Mouse (Mus musculus) bone marrow macrophage, adult 2 months (primary cell): ENCODE results near the gene Bcas1. TPM values are rescaled to one million over a fixed set of nuclear protein-coding genes. Genes with fewer than 3 reads are reported as not detected.
"Not testable (repeated sequence)": the region's sequence is repeated elsewhere in the genome, so short reads cannot be mapped to it uniquely, and the experiment has no call there.

ENCODE experiments used
- H3K27ac ChIP-seq: 2 replicates; pipeline ENCODE4 v1.5.1; 2012; ENCODE audit warnings: low read depth, low read length; ENCODE audit not compliant: insufficient read depth
- H3K4me1 ChIP-seq: 2 replicates; pipeline ENCODE4 v1.6.1; 2012; ENCODE audit warnings: low read length; ENCODE audit not compliant: control insufficient read depth, insufficient read depth
- H3K4me3 ChIP-seq: 2 replicates; pipeline ENCODE4 v1.5.1; 2012; ENCODE audit warnings: mild to moderate bottlenecking, low read length, moderate library complexity; ENCODE audit not compliant: insufficient read depth
- CTCF ChIP-seq: IDR thresholded peaks from 2 replicates; pipeline ENCODE4 v1.5.1; 2012; ENCODE audit warnings: low read depth, mild to moderate bottlenecking, low read length, moderate library complexity
- POLR2A ChIP-seq: IDR thresholded peaks from 2 replicates; pipeline ENCODE4 v1.6.1; 2012; ENCODE audit warnings: mild to moderate bottlenecking, low read depth, low read length, borderline replicate concordance
- polyA plus RNA-seq: library from polyadenylated mRNA; stranded (reverse); fragments of >200 nt; gene quantifications from 2 replicates; pipeline ENCODE4 v1.2.4, GENCODE M21; 2012; ENCODE audit not compliant: missing spikeins, insufficient read depth, insufficient read length

Bcas1 gene
- polyA plus RNA-seq, 1 experiment, result not detected

DNA sequence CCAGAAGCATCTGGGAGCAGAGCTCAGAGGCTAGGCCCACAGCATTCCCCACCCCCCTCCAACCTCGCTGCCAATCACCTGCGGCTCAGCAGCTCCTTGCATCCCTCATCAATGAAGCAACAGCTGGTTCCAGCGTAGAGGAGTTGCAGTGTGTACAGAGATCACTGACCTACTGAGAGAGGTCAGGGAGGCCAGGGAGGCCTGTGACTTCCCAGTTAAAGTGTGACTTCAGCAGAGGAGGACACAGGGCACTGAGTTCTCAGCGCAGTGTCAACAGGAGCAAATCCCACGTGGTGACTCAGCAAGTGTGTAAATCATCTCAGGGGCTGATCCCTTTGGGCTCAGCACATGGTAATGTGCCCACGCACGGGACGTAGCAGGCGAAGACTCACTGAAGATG, 32.2 kb upstream of the Bcas1 start:
- Histone ChIP-seq H3K4me1 (no peaks in the 10 kb centered on the region), H3K4me3 (no peak overlapping the region), H3K27ac (no peak overlapping the region)
- TF ChIP-seq POLR2A (no peak), CTCF (no peak)

DNA sequence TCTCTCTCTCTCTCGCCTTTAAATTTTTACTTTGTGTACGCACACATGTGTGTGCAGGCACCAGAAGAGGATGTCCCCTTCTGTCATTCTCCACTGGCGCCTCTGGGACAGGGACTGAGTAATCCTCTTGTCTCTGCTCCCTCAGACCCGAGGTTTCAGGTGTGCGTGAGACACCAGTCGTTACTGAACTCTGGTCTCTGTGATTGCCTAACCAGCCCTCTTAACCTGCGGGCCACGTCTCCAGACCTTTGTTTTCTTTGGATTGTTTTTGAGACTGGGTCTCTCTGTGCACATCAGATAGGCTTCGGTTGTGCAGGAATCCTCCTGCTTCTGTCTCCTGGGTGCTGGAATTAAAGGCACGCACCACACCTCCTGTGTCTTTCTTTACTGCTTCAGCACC, 31.5 kb upstream of the Bcas1 start:
- TF ChIP-seq CTCF (no peak), POLR2A (no peak)
- H3K4me1 ChIP-seq, result no peaks in the 10 kb centered on the region
- H3K27ac ChIP-seq, result no peak overlapping the region
- H3K4me3 ChIP-seq, result no peak overlapping the region

DNA sequence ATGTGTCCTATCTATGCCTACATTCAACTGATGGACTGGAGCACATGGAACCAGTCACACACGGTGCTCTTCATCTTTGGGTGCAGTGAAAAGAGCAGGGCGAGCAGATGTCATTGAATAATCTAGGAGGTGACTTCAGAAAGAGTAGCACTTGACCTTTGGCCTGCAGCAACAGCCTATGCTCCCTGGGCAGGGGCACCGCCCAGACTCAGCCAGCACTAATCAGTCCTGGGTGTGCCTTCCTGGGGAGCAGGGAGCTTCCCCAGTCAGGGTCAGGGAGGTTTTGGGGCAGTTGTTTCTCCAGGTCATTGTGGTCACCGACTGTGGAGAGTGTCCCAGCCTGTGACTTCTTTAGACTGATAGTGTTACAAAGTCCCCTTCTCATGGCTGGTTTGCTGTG, 26.2 kb upstream of the Bcas1 start:
- H3K27ac ChIP-seq, H3K4me1 ChIP-seq: not testable (repeated sequence)

DNA sequence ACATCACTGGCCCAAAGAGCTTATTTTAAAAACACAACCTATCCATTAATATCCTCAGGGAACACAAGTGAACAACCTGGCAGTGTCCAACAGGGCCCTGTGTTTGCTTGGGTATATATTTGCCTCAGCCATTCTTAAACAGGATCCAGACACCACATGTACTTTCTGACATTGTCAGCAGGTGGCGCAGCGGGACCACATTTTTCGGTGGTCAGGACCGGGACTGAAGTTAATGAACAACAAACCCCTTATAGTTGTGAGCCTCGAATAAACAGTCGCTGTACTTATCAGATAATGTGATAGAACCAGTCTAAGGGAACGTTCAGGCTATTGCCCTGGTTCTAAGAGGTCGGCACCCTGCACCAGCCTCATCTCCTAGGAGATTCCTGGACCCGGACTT, 23.3 kb upstream of the Bcas1 start:
- Histone ChIP-seq H3K4me1 (no peaks in the 10 kb centered on the region), H3K27ac (no peak overlapping the region), H3K4me3 (no peak overlapping the region)
- TF ChIP-seq POLR2A (no peak), CTCF (peak; percentile 63)

More for the DNA sequence above, 26.2 kb upstream of the Bcas1 start:
- not testable (repeated sequence) for H3K4me3 ChIP-seq

DNA sequence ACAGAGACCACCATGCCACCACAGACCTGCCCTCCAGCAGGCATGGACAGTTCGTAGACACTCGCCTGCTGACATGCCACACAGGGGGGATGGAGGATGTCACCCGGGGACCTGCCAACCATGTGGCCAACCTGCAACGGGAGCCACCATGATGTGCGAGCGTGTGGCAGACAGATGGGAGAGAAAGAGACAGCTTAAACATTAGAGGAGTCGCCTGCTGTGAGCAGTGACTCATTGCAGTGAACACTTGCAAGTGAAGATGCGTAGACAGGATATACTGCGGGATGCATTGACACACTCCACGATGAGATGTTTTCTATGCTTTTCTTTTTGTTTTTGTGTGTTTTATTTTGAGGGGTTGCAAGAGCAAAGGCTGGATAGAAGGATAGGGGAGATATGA, 20.0 kb upstream of the Bcas1 start:
- no peaks in the 10 kb centered on the region for H3K4me1 ChIP-seq
- no peak overlapping the region for H3K27ac ChIP-seq
- no peak for TF ChIP-seq POLR2A
- no peak for TF ChIP-seq CTCF
- no peak overlapping the region for H3K4me3 ChIP-seq

DNA sequence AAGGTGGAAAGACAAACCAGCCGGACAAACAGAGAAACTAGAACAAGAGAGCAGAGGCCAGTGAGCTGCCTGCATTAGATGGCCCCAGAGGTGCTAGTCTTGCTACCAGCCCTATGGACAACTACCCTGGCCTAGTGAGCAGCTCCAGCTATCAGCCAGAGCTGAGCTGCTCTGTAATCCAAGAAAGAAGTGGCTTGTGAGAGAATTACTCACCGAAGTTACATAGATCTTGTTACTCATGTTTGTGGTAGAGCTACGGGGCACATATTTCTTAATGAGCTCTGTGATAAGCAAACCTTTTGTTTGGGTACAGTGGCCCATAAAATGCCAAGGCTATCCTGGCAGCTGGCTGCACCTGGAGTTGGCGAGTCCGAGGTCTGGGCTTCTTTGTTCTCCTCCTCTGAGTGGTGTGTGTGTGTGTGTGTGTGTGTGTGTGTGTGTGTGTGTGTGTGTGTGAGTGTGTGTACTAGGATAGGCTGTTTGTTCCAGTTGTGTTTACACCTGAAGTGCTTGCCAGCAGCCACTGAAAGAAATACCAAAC, 19.3 kb upstream of the Bcas1 start:
- H3K4me3 ChIP-seq, result no peak overlapping the region
- TF ChIP-seq POLR2A (no peak), CTCF (no peak)
- no peak overlapping the region for H3K27ac ChIP-seq
- H3K4me1 ChIP-seq, result no peaks in the 10 kb centered on the region

GRCm38 (mm10) chr2:170445861-170446260, 18.2 kb upstream of the Bcas1 start:
- Histone ChIP-seq H3K4me3 (no peak overlapping the region), H3K4me1 (no peaks in the 10 kb centered on the region), H3K27ac (no peak overlapping the region)
- TF ChIP-seq POLR2A (no peak), CTCF (no peak)

DNA sequence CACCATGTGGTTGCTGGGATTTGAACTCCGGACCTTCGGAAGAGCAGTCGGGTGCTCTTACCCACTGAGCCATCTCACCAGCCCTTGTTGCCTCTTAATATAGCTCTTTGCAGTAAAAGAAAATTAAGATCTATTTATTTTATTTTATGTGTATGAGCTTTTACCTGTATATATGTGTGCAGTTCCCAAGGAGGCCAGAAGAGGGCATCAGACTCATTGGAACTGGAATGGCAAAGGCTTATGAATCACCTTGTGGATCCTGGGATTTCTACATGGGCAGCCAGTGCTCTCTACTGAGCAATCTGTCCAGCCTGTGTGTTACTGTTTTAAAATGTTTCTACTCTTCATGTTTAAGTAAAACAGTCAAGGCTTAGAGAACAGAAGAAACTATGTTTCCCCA, 14.9 kb upstream of the Bcas1 start:
- no peak overlapping the region for H3K27ac ChIP-seq
- TF ChIP-seq POLR2A, result no peak
- TF ChIP-seq CTCF, result no peak
- H3K4me3 ChIP-seq, result no peak overlapping the region
- H3K4me1 ChIP-seq, result no peaks in the 10 kb centered on the region

DNA sequence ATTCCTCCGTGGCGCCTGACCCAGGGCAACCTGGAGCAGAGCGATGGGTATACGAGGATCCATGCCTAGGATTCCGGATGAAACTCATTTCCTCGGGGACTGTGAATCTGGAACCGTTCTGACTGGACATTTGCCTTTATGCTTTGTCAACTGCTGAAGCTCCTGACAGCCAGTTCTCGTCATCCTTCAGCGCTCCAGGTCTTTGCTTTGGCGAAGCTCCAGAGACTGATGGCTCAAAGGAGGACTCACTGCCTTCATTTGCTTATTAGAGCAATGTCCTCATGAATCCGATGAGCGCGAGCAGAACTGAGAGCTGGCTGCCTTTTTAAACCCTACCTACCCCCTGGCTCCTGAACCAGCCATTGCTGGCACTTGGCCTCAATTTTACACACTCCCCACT, 11.1 kb upstream of the Bcas1 start:
- peaks cover 9% of the 10 kb centered on the region for H3K4me1 ChIP-seq
- H3K27ac ChIP-seq, result no peak overlapping the region
- no peak overlapping the region for H3K4me3 ChIP-seq
- TF ChIP-seq CTCF (no peak), POLR2A (no peak)

DNA sequence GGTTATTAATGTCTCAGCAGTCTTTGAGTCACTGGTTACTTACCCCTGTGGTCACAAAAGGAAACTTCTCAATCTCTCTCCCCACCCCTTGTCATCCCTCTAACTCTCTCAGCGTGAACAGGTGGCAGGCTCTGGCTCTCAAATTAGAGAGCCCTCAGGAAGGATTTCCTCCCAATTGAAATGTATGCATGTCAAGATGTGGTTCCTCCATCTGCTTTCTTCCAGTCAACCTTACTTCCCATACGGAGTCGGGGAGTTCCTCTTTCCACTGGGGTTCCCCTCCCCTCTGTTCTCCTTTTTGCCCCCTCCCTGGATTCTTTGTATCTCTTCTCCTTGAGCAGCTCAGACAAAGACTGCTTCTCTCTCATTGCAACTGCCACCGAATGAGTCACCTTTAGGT, 8.6 kb upstream of the Bcas1 start:
- Histone ChIP-seq H3K4me1 (peaks cover 9% of the 10 kb centered on the region), H3K27ac (no peak overlapping the region), H3K4me3 (no peak overlapping the region)
- no peak for TF ChIP-seq POLR2A
- no peak for TF ChIP-seq CTCF

- H3K4me1 ChIP-seq, result peaks cover 9% of the 10 kb centered on the region
These were observed 4.5 kb upstream of the Bcas1 start for GRCm38 (mm10) chr2:170432152-170432551.

More at GRCm38 (mm10) chr2:170432152-170432551, 4.5 kb upstream of the Bcas1 start:
- no peak for TF ChIP-seq CTCF
- no peak for TF ChIP-seq POLR2A
- no peak overlapping the region for H3K4me3 ChIP-seq
- no peak overlapping the region for H3K27ac ChIP-seq
